Mouse (Mus musculus) liver, embryonic 13.5 days (tissue): ENCODE results near the gene Slc6a2. TPM values are rescaled to one million over a fixed set of nuclear protein-coding genes. Genes with fewer than 3 reads are reported as not detected.
A peak's percentile ranks its signal among the peaks of the same experiment; 100 is the strongest.

Experiments used
- ATAC-seq: fragments of 200-750 bp; cut with Nextera tagmentation; 2 replicates; pipeline ENCODE4 v1.8.0; 2017; ENCODE audit warnings: low read depth, mild to moderate bottlenecking, moderate number of reproducible peaks, moderate library complexity
- DNase-seq: peaks from one replicate; pipeline ENCODE4 v3.0.0; 2022
- H3K27ac ChIP-seq: fragments of 300-500 bp; sonication (generic); 2 replicates; pipeline ENCODE4 v1.5.1; 2015; ENCODE audit warnings: moderate library complexity, mild to moderate bottlenecking, inconsistent platforms
- H3K27me3 ChIP-seq: fragments of 300-500 bp; sonication (generic); 2 replicates; pipeline ENCODE4 v1.6.1; 2015; ENCODE audit warnings: mild to moderate bottlenecking, inconsistent platforms
- H3K36me3 ChIP-seq: fragments of 300-500 bp; sonication (generic); 2 replicates; pipeline ENCODE4 v1.6.1; 2015; ENCODE audit warnings: mild to moderate bottlenecking, inconsistent platforms
- H3K4me1 ChIP-seq: fragments of 300-500 bp; sonication (generic); replicated peaks from 2 replicates; pipeline ENCODE4 v1.6.1; 2015; ENCODE audit warnings: inconsistent platforms
- H3K4me2 ChIP-seq: fragments of 300-500 bp; sonication (generic); 2 replicates; pipeline ENCODE4 v1.6.1; 2015; ENCODE audit warnings: inconsistent platforms, mild to moderate bottlenecking, moderate library complexity
- H3K4me3 ChIP-seq: fragments of 300-500 bp; sonication (generic); replicated peaks from 2 replicates; pipeline ENCODE4 v1.5.1; 2015; ENCODE audit warnings: mild to moderate bottlenecking, inconsistent platforms
- H3K9ac ChIP-seq: fragments of 300-500 bp; sonication (generic); 2 replicates; pipeline ENCODE4 v1.6.1; 2015; ENCODE audit warnings: mild to moderate bottlenecking, inconsistent platforms
- H3K9me3 ChIP-seq: fragments of 300-500 bp; sonication (generic); replicated peaks from 2 replicates; pipeline ENCODE4 v1.6.1; 2016; ENCODE audit warnings: inconsistent platforms
- WGBS: fragments of 180-500 bp; shearing (Covaris S2); methylation state at CpG from one replicate; pipeline ENCODE4 v1.1.7; 2015; ENCODE audit not compliant: insufficient replicate concordance; 5-methylcytosine and 5-hydroxymethylcytosine counted together
- polyA plus RNA-seq: library from polyadenylated mRNA; unstranded; fragments of >200 nt; fragmentation: Nextera tagmentation; extraction: Ambion mirVana; gene quantifications from 2 replicates; pipeline ENCODE4 v1.2.1, GENCODE M21; 2015

The Slc6a2 gene
- polyA plus RNA-seq: not detected in 2 replicates

- Histone ChIP-seq H3K4me2 (0 out of 2 replicates have a peak within 1 kb of the TSS, but pooled peaks have one; percentile 19), H3K9me3 (no peaks in the 10 kb centered on the region), H3K4me1 (no peaks in the 10 kb centered on the region), H3K27ac (no peak within 1 kb of the TSS), H3K36me3 (no peaks in the 10 kb centered on the region), H3K4me3 (no peak within 1 kb of the TSS; the same call in 1 of the 2 replicates), H3K9ac (no peak within 1 kb of the TSS), H3K27me3 (peaks cover 50% of the 10 kb centered on the region)
- no peak for DNase-seq
- no peak for ATAC-seq
- 45% methylated on average over 10 of the region's 10 CpGs for WGBS
Observed at GRCm38 (mm10) chr8:92959779-92960178, at the start of gene Slc6a2. TSS of gene Slc6a2 (plus strand) at chr8:92960079.

- Histone ChIP-seq H3K4me3 (no peak overlapping the region), H3K4me2 (no peak overlapping the region), H3K27me3 (no peaks in the 10 kb centered on the region), H3K27ac (no peak overlapping the region), H3K9me3 (no peaks in the 10 kb centered on the region), H3K36me3 (no peaks in the 10 kb centered on the region), H3K9ac (no peak overlapping the region), H3K4me1 (no peaks in the 10 kb centered on the region)
- DNase-seq: no peak
- WGBS: 56% methylated on average over 3 of the region's 3 CpGs
- no peak for ATAC-seq
Observed at GRCm38 (mm10) chr8:92911477-92911876, 48.4 kb upstream of the Slc6a2 start.

GRCm38 (mm10) chr8:92913396-92913795 lies 46.5 kb upstream of the Slc6a2 start:
- ATAC-seq: no peak
- 76% methylated on average over 7 of the region's 7 CpGs for WGBS
- Histone ChIP-seq H3K27me3 (no peaks in the 10 kb centered on the region), H3K36me3 (no peaks in the 10 kb centered on the region), H3K27ac (no peak overlapping the region), H3K4me1 (no peaks in the 10 kb centered on the region), H3K9me3 (no peaks in the 10 kb centered on the region), H3K4me2 (no peak overlapping the region), H3K4me3 (no peak overlapping the region), H3K9ac (no peak overlapping the region)
- no peak for DNase-seq

- WGBS: 39% methylated on average over 3 of the region's 3 CpGs
- no peaks in the 10 kb centered on the region for H3K36me3 ChIP-seq
- no peak for ATAC-seq
- no peaks in the 10 kb centered on the region for H3K9me3 ChIP-seq
- DNase-seq: no peak
- H3K9ac ChIP-seq: no peak overlapping the region
- H3K4me1 ChIP-seq: no peaks in the 10 kb centered on the region
- H3K4me2 ChIP-seq: no peak overlapping the region
- H3K4me3 ChIP-seq: no peak overlapping the region
- H3K27me3 ChIP-seq: no peaks in the 10 kb centered on the region
- H3K27ac ChIP-seq: no peak overlapping the region
Observed at GRCm38 (mm10) chr8:92916082-92916481, 43.8 kb upstream of the Slc6a2 start.

- Histone ChIP-seq H3K4me3 (no peak overlapping the region), H3K4me2 (no peak overlapping the region), H3K9ac (no peak overlapping the region), H3K9me3 (no peaks in the 10 kb centered on the region), H3K27me3 (no peaks in the 10 kb centered on the region), H3K36me3 (no peaks in the 10 kb centered on the region), H3K27ac (no peak overlapping the region), H3K4me1 (no peaks in the 10 kb centered on the region)
- no peak for DNase-seq
- 64% methylated on average over 3 of the region's 3 CpGs for WGBS
- no peak for ATAC-seq
Observed at GRCm38 (mm10) chr8:92921768-92922167, 38.1 kb upstream of the Slc6a2 start.

- no peak for DNase-seq
- H3K4me2 ChIP-seq: no peak overlapping the region
- no peak for ATAC-seq
- H3K27me3 ChIP-seq: no peaks in the 10 kb centered on the region
- H3K9me3 ChIP-seq: no peaks in the 10 kb centered on the region
- 64% methylated on average over 4 of the region's 4 CpGs for WGBS
- H3K27ac ChIP-seq: no peak overlapping the region
- H3K9ac ChIP-seq: no peak overlapping the region
- H3K4me1 ChIP-seq: no peaks in the 10 kb centered on the region
- H3K4me3 ChIP-seq: no peak overlapping the region
- H3K36me3 ChIP-seq: no peaks in the 10 kb centered on the region
Observed at GRCm38 (mm10) chr8:92928986-92929385, 30.9 kb upstream of the Slc6a2 start.

GRCm38 (mm10) chr8:92938056-92938455 lies 21.8 kb upstream of the Slc6a2 start:
- H3K9me3 ChIP-seq: no peaks in the 10 kb centered on the region
- no peak overlapping the region for H3K4me2 ChIP-seq
- ATAC-seq (no peak), DNase-seq (no peak)
- 45% methylated on average over 4 of the region's 4 CpGs for WGBS
- no peak overlapping the region for H3K9ac ChIP-seq
- no peaks in the 10 kb centered on the region for H3K27me3 ChIP-seq
- no peaks in the 10 kb centered on the region for H3K4me1 ChIP-seq
- H3K4me3 ChIP-seq: no peak overlapping the region
- no peak overlapping the region for H3K27ac ChIP-seq
- no peaks in the 10 kb centered on the region for H3K36me3 ChIP-seq

- ATAC-seq: no peak
- 35% methylated on average over 4 of the region's 4 CpGs for WGBS
Observed at GRCm38 (mm10) chr8:92949071-92949470, 10.8 kb upstream of the Slc6a2 start.

GRCm38 (mm10) chr8:92950639-92951371 lies 9.1 kb upstream of the Slc6a2 start:
- no peak for DNase-seq
- 63% methylated on average over 12 of the region's 12 CpGs for WGBS
- H3K27me3 ChIP-seq: no peaks in the 10 kb centered on the region

More at GRCm38 (mm10) chr8:92949071-92949470, 10.8 kb upstream of the Slc6a2 start:
- DNase-seq: no peak
- Histone ChIP-seq H3K36me3 (no peaks in the 10 kb centered on the region), H3K4me1 (no peaks in the 10 kb centered on the region), H3K4me3 (no peak overlapping the region), H3K27me3 (no peaks in the 10 kb centered on the region), H3K4me2 (no peak overlapping the region), H3K9ac (no peak overlapping the region), H3K27ac (no peak overlapping the region), H3K9me3 (no peaks in the 10 kb centered on the region)

GRCm38 (mm10) chr8:92954044-92954443 lies 5.8 kb upstream of the Slc6a2 start:
- Histone ChIP-seq H3K9me3 (no peaks in the 10 kb centered on the region), H3K27me3 (0 out of 2 replicates have a peak, but pooled peaks cover 3% of the 10 kb centered on the region), H3K4me1 (no peaks in the 10 kb centered on the region), H3K9ac (no peak overlapping the region), H3K27ac (no peak overlapping the region), H3K4me3 (no peak overlapping the region), H3K4me2 (no peak overlapping the region), H3K36me3 (no peaks in the 10 kb centered on the region)
- ATAC-seq (no peak), DNase-seq (no peak)
- 59% methylated on average over 5 of the region's 5 CpGs for WGBS

More at GRCm38 (mm10) chr8:92950639-92951371, 9.1 kb upstream of the Slc6a2 start:
- ATAC-seq: no peak
- no peak overlapping the region for H3K4me3 ChIP-seq
- H3K27ac ChIP-seq: no peak overlapping the region
- no peak overlapping the region for H3K9ac ChIP-seq
- H3K36me3 ChIP-seq: no peaks in the 10 kb centered on the region
- H3K9me3 ChIP-seq: no peaks in the 10 kb centered on the region
- no peak overlapping the region for H3K4me2 ChIP-seq
- H3K4me1 ChIP-seq: no peaks in the 10 kb centered on the region

- no peak overlapping the region; the same call in 1 of the 2 replicates for H3K4me3 ChIP-seq
- 0 out of 2 replicates have a peak overlapping the region, but pooled peaks have one; percentile 19 for H3K4me2 ChIP-seq
- no peaks in the 10 kb centered on the region for H3K9me3 ChIP-seq
- no peak for ATAC-seq
- peaks cover 50% of the 10 kb centered on the region for H3K27me3 ChIP-seq
- WGBS: 3% methylated on average over 42 of the region's 42 CpGs
- DNase-seq: no peak
- H3K4me1 ChIP-seq: no peaks in the 10 kb centered on the region
- no peaks in the 10 kb centered on the region for H3K36me3 ChIP-seq
- H3K27ac ChIP-seq: no peak overlapping the region
- H3K9ac ChIP-seq: no peak overlapping the region
Observed at GRCm38 (mm10) chr8:92960451-92960911, 602 bp downstream of the Slc6a2 start.

GRCm38 (mm10) chr8:92961088-92961487 lies 1.2 kb downstream of the Slc6a2 start:
- Histone ChIP-seq H3K4me1 (no peaks in the 10 kb centered on the region), H3K9ac (no peak overlapping the region), H3K4me2 (no peak overlapping the region), H3K36me3 (no peaks in the 10 kb centered on the region), H3K4me3 (no peak overlapping the region), H3K27ac (no peak overlapping the region), H3K27me3 (peaks cover 50% of the 10 kb centered on the region), H3K9me3 (no peaks in the 10 kb centered on the region)
- DNase-seq: no peak
- WGBS: 4% methylated on average over 25 of the region's 25 CpGs
- ATAC-seq: no peak
